Mouse (Mus musculus): ENCODE data around the gene Dnah6.

- TF ChIP-seq POLR2A (IDR thresholded peaks at IDR 0.05; ENCODE audit: borderline replicate concordance, insufficient read depth, low read length) (no peak), CTCF (IDR thresholded peaks at IDR 0.05; ENCODE audit: borderline replicate concordance, insufficient read depth, low read depth, low read length) (no peak)
Observed at GRCm38 (mm10) chr6:73059162-73059561, 162.3 kb downstream of the Dnah6 start.

All from cerebellum, adult 2 months (tissue).